Mouse (Mus musculus): Measurements from ENCODE around the gene Adamts4. TPM values are rescaled to one million over a fixed set of nuclear protein-coding genes. Genes with fewer than 3 reads are reported as not detected.

The Adamts4 gene
- polyA plus RNA-seq (2012; fragmentation: generic; extraction: Trizol), result 1 to 10 TPM in 1 of 2 experiments, under 1 TPM in 1; 0.25 to 8.9 TPM

DNA sequence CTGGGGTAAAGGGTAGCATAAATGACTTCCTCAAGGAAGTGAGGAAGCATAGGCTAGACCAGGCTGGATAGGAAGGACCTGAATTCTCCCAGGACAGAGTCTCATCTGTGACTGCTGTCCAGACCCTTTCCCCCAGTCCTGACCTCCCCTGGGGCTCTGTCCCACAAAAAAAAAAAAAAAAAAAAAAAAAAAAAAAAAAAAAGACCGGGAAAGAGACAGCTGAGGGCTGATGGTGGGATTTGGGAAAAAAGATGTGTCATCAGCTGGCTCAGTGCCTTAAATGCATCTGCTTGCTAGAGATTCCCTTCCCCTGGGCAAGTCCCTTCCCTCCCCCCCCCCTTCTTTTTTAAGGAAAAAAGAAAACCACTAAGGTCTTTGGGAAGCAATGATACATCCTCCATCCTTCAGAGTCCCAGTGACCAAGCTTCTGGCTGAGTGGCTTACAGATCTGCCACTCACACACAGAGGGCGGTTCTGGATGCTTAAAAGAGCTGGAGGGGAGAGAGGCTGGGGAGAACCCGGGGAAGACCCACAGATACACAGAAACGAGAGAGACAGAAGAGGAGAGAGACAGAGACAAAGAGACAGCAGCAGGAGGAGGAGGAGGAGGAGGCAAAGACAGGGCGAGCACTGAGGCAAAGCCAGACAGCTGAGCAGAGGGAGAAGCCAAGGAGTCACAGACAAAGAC, at the start of gene Adamts4:
Gene Adamts4 (plus strand): TSS at position 509 of the 688 bp plus-strand sequence.

GRCm38 (mm10) chr1:171213801-171214496, 36.3 kb upstream of the Adamts4 start, which contains the start of gene Nr1i3:
Gene Nr1i3 (plus strand): TSS chr1:171213970.

DNA sequence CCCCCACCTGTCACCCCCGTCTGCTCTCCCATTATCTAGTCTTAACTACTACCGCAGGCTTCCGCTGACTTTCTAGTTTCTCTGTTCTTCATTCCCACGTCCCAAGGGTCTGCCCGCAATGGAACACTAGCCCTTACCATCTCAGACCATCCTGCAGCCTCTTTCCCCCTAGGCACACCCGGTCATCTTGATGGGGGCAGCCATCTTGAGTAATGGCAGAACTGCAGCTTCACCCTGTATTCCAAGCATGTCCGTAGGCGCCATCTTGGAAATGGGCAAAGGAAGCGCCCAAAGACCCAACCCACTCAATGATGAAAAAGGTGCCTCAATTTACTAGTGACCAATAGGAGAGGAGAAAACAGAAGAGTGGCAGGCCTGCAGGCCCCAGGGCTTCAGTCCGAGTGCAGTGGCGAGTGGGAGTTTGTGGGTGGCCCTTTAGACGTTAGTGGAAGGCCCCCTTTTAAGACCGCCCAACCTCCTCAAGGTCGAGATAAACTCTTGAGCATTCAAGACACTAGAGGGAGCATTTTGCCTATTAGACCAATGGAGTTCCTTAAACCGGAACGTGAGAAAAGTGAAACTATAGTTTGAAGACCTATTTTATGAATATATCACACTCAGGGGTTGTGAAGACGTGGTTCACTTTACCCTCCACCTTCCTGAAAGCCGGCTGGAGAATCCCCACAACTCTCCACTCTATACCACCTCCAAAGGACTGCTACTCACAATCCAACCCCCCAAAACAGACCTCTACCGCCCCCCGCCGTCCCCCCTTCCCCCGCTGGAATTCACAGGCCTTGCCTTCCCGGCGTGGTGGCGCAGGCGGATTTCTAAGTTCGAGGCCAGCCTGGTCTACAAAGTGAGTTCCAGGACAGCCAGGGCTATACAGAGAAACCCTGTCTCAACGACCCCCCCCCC, 27.7 kb upstream of the Adamts4 start, which contains the start of gene Tomm40l:
Gene Tomm40l (minus strand): TSS at position 277 of the 918 bp plus-strand sequence.

DNA sequence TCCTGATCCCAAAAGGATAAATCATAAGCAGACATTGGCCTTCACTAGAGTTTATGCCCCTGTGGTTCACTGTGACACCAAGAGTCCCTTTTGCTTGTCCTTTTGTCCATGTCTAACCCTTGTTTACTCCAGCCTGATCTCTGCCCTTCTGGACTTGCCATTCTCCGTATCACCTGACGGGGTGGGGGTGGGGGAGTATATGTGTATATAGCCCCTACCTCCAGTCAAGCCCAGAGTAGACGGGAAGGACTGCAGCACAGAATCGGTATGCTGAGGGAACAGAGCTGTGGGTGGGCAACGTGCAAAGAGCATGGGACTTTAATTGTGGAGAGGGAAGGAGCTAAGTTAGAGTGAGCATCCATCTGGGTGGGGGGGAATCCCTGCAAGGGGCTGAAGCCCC, 25.4 kb upstream of the Adamts4 start, which contains the start of gene Apoa2:
Gene Apoa2 (plus strand): TSS at position 198 of the 400 bp plus-strand sequence.

GRCm38 (mm10) chr1:171234126-171234525, 16.1 kb upstream of the Adamts4 start, which contains the start of gene Fcer1g:
Gene Fcer1g (minus strand): TSS chr1:171234365.

GRCm38 (mm10) chr1:171250680-171251593, 716 bp downstream of the Adamts4 start, which contains the start of gene Ndufs2:
Gene Ndufs2 (minus strand): TSS chr1:171251388.

DNA sequence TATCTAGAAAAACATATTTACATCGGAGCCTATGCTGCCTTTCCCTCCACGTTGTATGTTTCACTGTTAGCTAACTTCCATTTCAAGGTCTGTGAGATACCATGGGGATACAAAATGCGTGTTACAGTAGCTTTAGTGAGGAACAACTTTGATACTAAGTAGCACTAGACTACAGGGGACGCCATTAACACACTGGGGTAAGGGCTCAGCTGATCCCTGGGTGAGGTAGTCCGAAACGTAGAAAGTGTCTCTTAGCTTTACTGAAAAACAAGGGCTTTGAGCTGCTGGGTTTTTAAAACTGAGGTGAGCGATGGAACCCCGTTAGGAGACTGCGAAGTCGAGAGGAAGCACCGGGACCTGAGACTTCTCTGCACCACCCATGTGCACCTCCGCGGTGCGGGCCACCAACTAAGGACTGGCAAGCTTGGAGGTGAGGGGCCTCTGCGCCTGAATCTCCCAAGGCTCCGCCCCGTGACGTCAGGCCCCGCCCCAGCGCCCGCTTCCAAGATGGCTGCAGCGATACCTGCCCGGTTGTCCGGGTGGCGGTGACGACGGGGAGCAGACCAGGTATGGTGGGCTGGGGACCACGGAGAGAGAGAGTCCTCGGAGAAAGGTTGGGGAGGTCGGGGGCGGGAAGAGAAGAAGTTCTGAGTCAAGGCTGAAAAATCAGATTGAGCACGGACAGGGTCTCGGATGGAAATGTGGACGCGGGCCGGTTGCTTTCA, 19.8 kb downstream of the Adamts4 start, which contains the start of gene B4galt3:
Gene B4galt3 (plus strand): TSS at position 481 of the 725 bp plus-strand sequence.

DNA sequence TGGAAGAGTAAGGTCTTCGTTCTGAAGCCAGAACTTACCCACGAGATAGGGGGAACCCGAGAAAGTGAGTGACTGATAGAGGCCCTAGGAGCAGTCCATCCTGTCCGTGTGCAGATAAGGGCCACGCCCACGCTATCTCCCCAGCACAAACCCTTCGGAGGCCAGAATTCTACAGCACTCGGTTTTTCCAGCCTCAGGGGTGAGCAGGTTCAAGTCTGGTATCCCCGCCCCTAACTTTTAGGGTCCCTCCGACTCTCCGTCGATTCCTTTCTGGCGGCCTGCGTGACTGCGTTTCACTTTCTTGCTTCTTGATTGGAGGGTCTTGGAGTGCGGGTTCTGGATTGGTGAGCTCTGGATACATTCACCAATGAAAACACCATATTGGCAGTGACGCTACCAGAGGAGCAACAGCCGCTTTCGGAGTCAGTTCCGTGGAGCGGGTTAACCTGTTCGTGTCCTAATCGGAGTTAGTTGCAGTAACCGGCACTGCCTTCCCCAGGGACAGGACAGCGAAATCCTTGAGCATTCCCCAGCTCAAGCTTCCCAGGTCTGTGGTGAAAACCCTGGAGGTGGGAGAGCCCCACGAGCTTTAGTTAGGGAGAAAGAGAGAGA, 30.8 kb downstream of the Adamts4 start, which contains the start of gene Ppox:
Gene Ppox (minus strand): TSS at position 271 of the 612 bp plus-strand sequence.

DNA sequence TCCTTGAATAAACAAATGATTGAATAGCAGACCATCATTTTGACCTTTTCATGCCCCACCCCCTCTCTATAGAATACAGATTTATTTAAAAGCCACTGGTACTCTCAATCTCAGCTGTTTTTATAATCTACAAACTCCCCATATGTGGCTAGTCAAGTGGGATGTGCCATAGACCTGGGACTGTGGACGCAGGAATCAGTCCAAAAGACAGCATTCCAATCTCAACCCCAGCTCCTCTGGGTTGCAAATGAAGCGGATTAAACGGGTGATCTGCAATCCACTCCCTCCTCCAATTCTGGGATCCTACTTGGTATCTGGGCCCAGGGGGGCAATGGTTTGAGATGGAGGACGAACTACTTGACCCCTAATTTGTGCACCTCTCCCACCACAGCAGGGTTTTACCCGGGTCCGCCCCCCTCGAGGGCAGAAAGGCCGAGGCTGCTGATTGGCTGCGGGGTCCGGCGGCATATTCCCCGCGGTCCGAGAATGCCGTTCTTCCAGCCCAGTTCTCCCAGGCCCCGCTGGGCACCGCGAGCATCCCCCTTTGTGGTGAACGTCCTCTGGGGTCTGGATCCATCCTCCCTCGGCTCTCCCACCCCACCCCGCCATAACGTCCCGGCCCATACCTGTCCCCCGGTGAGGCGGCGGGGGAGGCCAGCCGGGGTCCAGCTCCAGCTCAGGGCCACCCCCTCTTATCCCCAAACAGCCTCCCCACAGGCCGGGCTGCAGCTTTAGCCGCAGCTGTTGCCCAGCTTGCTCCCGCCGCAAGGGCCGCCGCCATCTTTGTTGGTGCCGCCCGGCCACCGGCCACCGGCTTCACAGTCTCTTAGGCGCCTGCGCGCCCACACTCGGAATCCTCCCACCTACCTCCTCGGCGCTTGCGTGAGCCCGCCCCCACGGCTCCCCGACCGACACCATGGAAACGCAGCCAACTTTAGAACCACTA, 37.2 kb downstream of the Adamts4 start, which contains the start of gene Usp21:
Gene Usp21 (minus strand): TSS at position 856 of the 946 bp plus-strand sequence.

GRCm38 (mm10) chr1:171294298-171295062, 44.3 kb downstream of the Adamts4 start, which contains the start of gene Ufc1:
Gene Ufc1 (minus strand): TSS chr1:171295024.

Other genes with a start within 250 kb of the Adamts4 start
- gene Fcgr4, start 231.5 kb upstream of the Adamts4 start, polyA plus RNA-seq (2012; fragmentation: generic; extraction: Trizol), result 1 to 10 TPM in 1 of 2 experiments, under 1 TPM in 1; 0.23 to 2.7 TPM
- gene Fcgr3, start 185.5 kb upstream of the Adamts4 start, polyA plus RNA-seq (2012; fragmentation: generic; extraction: Trizol), result not detected
- 1 to 10 TPM in 1 of 2 experiments, under 1 TPM in 1; 0.47 to 2.7 TPM for gene Cfap126, start 136.5 kb upstream of the Adamts4 start, polyA plus RNA-seq (2012; fragmentation: generic; extraction: Trizol)
- 100 to 1,000 TPM in 1 of 2 experiments, 10 to 100 TPM in 1; 72.7 to 128 TPM for gene Sdhc, start 99.8 kb upstream of the Adamts4 start, polyA plus RNA-seq (2012; fragmentation: generic; extraction: Trizol)
- under 1 TPM; 0.07 to 0.42 TPM for gene Mpz, start 99.7 kb upstream of the Adamts4 start, polyA plus RNA-seq (2012; fragmentation: generic; extraction: Trizol)
- gene Pcp4l1, start 54.2 kb upstream of the Adamts4 start, polyA plus RNA-seq (2012; fragmentation: generic; extraction: Trizol), result under 1 TPM in 1 of 2 experiments, not detected in 1; 0.11 TPM
- gene Nr1i3, start 36.5 kb upstream of the Adamts4 start, polyA plus RNA-seq (2012; fragmentation: generic; extraction: Trizol), result under 1 TPM; 0.01 to 0.02 TPM
- 10 to 100 TPM; 30.8 to 39.3 TPM for gene Tomm40l, start 27.9 kb upstream of the Adamts4 start, polyA plus RNA-seq (2012; fragmentation: generic; extraction: Trizol)
- gene Apoa2, start 25.4 kb upstream of the Adamts4 start, polyA plus RNA-seq (2012; fragmentation: generic; extraction: Trizol), result under 1 TPM in 1 of 2 experiments, not detected in 1; 0.33 TPM
- under 1 TPM in 1 of 2 experiments, not detected in 1; 0.07 TPM for gene Fcer1g, start 16.1 kb upstream of the Adamts4 start, polyA plus RNA-seq (2012; fragmentation: generic; extraction: Trizol)
- gene Ndufs2, start 967 bp downstream of the Adamts4 start, polyA plus RNA-seq (2012; fragmentation: generic; extraction: Trizol), result 100 to 1,000 TPM; 163 to 201 TPM
- 10 to 100 TPM in 1 of 2 experiments, 1 to 10 TPM in 1; 9.2 to 33.6 TPM for gene B4galt3, start 19.9 kb downstream of the Adamts4 start, polyA plus RNA-seq (2012; fragmentation: generic; extraction: Trizol)
- 10 to 100 TPM in 1 of 2 experiments, 1 to 10 TPM in 1; 7.7 to 19.8 TPM for gene Ppox, start 30.8 kb downstream of the Adamts4 start, polyA plus RNA-seq (2012; fragmentation: generic; extraction: Trizol)
- 10 to 100 TPM; 15.3 to 46.2 TPM for gene Usp21, start 37.6 kb downstream of the Adamts4 start, polyA plus RNA-seq (2012; fragmentation: generic; extraction: Trizol)
- 100 to 1,000 TPM in 1 of 2 experiments, 10 to 100 TPM in 1; 96.6 to 138 TPM for gene Ufc1, start 44.6 kb downstream of the Adamts4 start, polyA plus RNA-seq (2012; fragmentation: generic; extraction: Trizol)
- 10 to 100 TPM; 14.8 to 45.0 TPM for gene Dedd, start 78.7 kb downstream of the Adamts4 start, polyA plus RNA-seq (2012; fragmentation: generic; extraction: Trizol)
- gene Nit1, start 95.2 kb downstream of the Adamts4 start, polyA plus RNA-seq (2012; fragmentation: generic; extraction: Trizol), result 10 to 100 TPM in 1 of 2 experiments, 1 to 10 TPM in 1; 7.6 to 30.5 TPM
- gene Pfdn2, start 95.2 kb downstream of the Adamts4 start, polyA plus RNA-seq (2012; fragmentation: generic; extraction: Trizol), result 10 to 100 TPM; 29.8 to 51.1 TPM
- under 1 TPM in 1 of 2 experiments, not detected in 1; 0.05 TPM for gene Klhdc9, start 110.4 kb downstream of the Adamts4 start, polyA plus RNA-seq (2012; fragmentation: generic; extraction: Trizol)
- gene Nectin4, start 119.7 kb downstream of the Adamts4 start, polyA plus RNA-seq (2012; fragmentation: generic; extraction: Trizol), result under 1 TPM; 0.02 to 0.04 TPM
- under 1 TPM; 0.02 to 0.06 TPM for gene Arhgap30, start 138.5 kb downstream of the Adamts4 start, polyA plus RNA-seq (2012; fragmentation: generic; extraction: Trizol)
- gene Usf1, start 160.9 kb downstream of the Adamts4 start, polyA plus RNA-seq (2012; fragmentation: generic; extraction: Trizol), result 10 to 100 TPM; 23.4 to 86.2 TPM
- gene Tstd1, start 168.5 kb downstream of the Adamts4 start, polyA plus RNA-seq (2012; fragmentation: generic; extraction: Trizol), result 1 to 10 TPM in 1 of 2 experiments, under 1 TPM in 1; 0.16 to 2.5 TPM
- gene F11r, start 187.1 kb downstream of the Adamts4 start, polyA plus RNA-seq (2012; fragmentation: generic; extraction: Trizol), result under 1 TPM in 1 of 2 experiments, not detected in 1; 0.13 TPM